Mouse (Mus musculus) CH12.LX (cell line): ENCODE results near the gene Lsr. TPM values are rescaled to one million over a fixed set of nuclear protein-coding genes. Genes with fewer than 3 reads are reported as not detected.

Experiments
- DNase-seq: peaks from one replicate; pipeline ENCODE4 v3.0.0-alpha.2; 2013; ENCODE audit errors: extremely low read depth
- H3K27ac ChIP-seq: 2 replicates; pipeline ENCODE4 v1.5.1; 2012; ENCODE audit warnings: low read depth, mild to moderate bottlenecking, control low read depth, moderate library complexity; ENCODE audit not compliant: insufficient read depth
- H3K27me3 ChIP-seq: replicated peaks from 2 replicates; pipeline ENCODE3; 2012; ENCODE audit warnings: inconsistent platforms
- H3K36me3 ChIP-seq, 2 experiments: replicated peaks in 1 of 2; 2 replicates each; pipeline versions ENCODE3 to v1.6.1; 2012; ENCODE audit warnings: inconsistent platforms in 1 of 2, low read length in 1 of 2, mild to moderate bottlenecking in 1 of 2, mixed read lengths in 1 of 2, moderate library complexity in 1 of 2; ENCODE audit not compliant: control insufficient read depth in 1 of 2, insufficient read depth in 1 of 2
- H3K4me1 ChIP-seq, 2 experiments: 2 replicates each; pipeline ENCODE4 v1.6.1; 2012; ENCODE audit warnings: inconsistent platforms in 1 of 2, moderate library complexity in 1 of 2; ENCODE audit not compliant: insufficient read depth in 2 of 2, control insufficient read depth in 1 of 2
- H3K4me2 ChIP-seq: 2 replicates; pipeline ENCODE4 v1.6.1; 2012; ENCODE audit warnings: low read depth, mild to moderate bottlenecking, control low read depth; ENCODE audit not compliant: poor library complexity, insufficient read depth, severe bottlenecking
- H3K4me3 ChIP-seq, 3 experiments: fragments of 150-350 bp in 1 of 3; sonication (generic) in 1 of 3; replicated peaks in 1 of 3; 2 replicates each; pipeline versions ENCODE3 to v1.5.1; 2011 to 2012; ENCODE audit warnings: low read depth in 2 of 3, low read length in 2 of 3, mild to moderate bottlenecking in 2 of 3, moderate library complexity in 2 of 3, control low read depth in 1 of 3, improper control_type of control experiment in 1 of 3, inconsistent platforms in 1 of 3, mixed read lengths in 1 of 3; ENCODE audit not compliant: poor library complexity in 1 of 3
- H3K79me2 ChIP-seq: replicated peaks from 2 replicates; pipeline ENCODE4 v1.6.1; 2012; ENCODE audit warnings: mild to moderate bottlenecking, moderate library complexity; ENCODE audit not compliant: control insufficient read depth, poor library complexity, insufficient read depth, severe bottlenecking; ENCODE audit errors: extremely low read depth
- H3K9ac ChIP-seq: 2 replicates; pipeline ENCODE4 v1.6.1; 2012; ENCODE audit warnings: low read depth, mild to moderate bottlenecking, control low read depth, moderate library complexity; ENCODE audit not compliant: insufficient read depth
- H3K9me3 ChIP-seq: replicated peaks from 2 replicates; pipeline ENCODE3; 2012; ENCODE audit warnings: low read length, inconsistent platforms, mixed read lengths
- E2F4 ChIP-seq: IDR thresholded peaks from 2 replicates; pipeline ENCODE4 v1.6.1; 2011; ENCODE audit warnings: low read depth, low read length, improper control_type of control experiment; ENCODE audit not compliant: insufficient replicate concordance
- IRF4 ChIP-seq: IDR thresholded peaks from 2 replicates; pipeline ENCODE4 v1.6.1; 2014; ENCODE audit warnings: low read depth, mild to moderate bottlenecking, inconsistent platforms, low read length, improper control_type of control experiment
- MAFK ChIP-seq: IDR thresholded peaks from 2 replicates; pipeline ENCODE4 v1.6.1; 2011; ENCODE audit warnings: low read length, improper control_type of control experiment; ENCODE audit not compliant: insufficient replicate concordance
- MAZ ChIP-seq: IDR thresholded peaks from 2 replicates; pipeline ENCODE4 v1.6.1; 2012; ENCODE audit warnings: low read depth, mild to moderate bottlenecking, inconsistent platforms, low read length, improper control_type of control experiment, moderate library complexity
- PAX5 ChIP-seq: IDR thresholded peaks from 2 replicates; pipeline ENCODE4 v1.6.1; 2012; ENCODE audit warnings: low read length, inconsistent platforms, mixed read lengths
- RCOR1 ChIP-seq: conservative IDR thresholded peaks from 2 replicates; pipeline ENCODE4 v1.6.1; 2012; ENCODE audit warnings: low read depth, mild to moderate bottlenecking, inconsistent platforms, low read length, improper control_type of control experiment
- SMC3 ChIP-seq: IDR thresholded peaks from 2 replicates; pipeline ENCODE4 v1.6.1; 2011; ENCODE audit warnings: low read depth, low read length, improper control_type of control experiment
- TBP ChIP-seq: conservative IDR thresholded peaks from 2 replicates; pipeline ENCODE4 v1.6.1; 2011; ENCODE audit warnings: low read depth, low read length, improper control_type of control experiment
- USF2 ChIP-seq: conservative IDR thresholded peaks from 2 replicates; pipeline ENCODE4 v1.6.1; 2011; ENCODE audit warnings: low read depth, low read length, improper control_type of control experiment
- ZKSCAN1 ChIP-seq: IDR thresholded peaks from 2 replicates; pipeline ENCODE4 v1.6.1; 2012; ENCODE audit warnings: low read depth, inconsistent platforms, low read length, improper control_type of control experiment, borderline replicate concordance
- ZNF384 ChIP-seq: IDR thresholded peaks from 2 replicates; pipeline ENCODE4 v1.6.1; 2012; ENCODE audit warnings: low read depth, low read length, improper control_type of control experiment, inconsistent platforms
- dilution Hi-C: fragments of 300-500 bp; cut with MboI; formaldehyde crosslinking; loops from 2 replicates; pipeline ENCODE4 v1.14.3; 2020; ENCODE audit warnings: low sequenced_read_pairs; ENCODE audit not compliant: extremely low pct_unique_long_range_greater_than_20kb, extremely low pct_ligation_motif_present
- in situ Hi-C: fragments of 300-500 bp; cut with MboI; formaldehyde crosslinking; loops from 3 replicates; pipeline ENCODE4 v1.14.3; 2019; ENCODE audit warnings: low sequenced_read_pairs, low pct_ligation_motif_present, low pct_unique_long_range_greater_than_20kb, mixed read lengths
- polyA plus RNA-seq: library from polyadenylated mRNA; unstranded; fragments of >175 nt; gene quantifications from 2 replicates; pipeline ENCODE4 v1.2.1, GENCODE M21; 2012; ENCODE audit warnings: low read depth; ENCODE audit not compliant: insufficient read length
- total RNA-seq, 2 experiments: library from RNA; depleted of rRNA; stranded (reverse); fragments of 300-350 nt in 1 of 2; fragments of >200 nt in 1 of 2; gene quantifications; 2 replicates each; pipeline ENCODE4 v1.2.3; 2012 to 2014

Gene Lsr
- total and polyA plus RNA-seq, 3 experiments = 0.12 to 0.13 TPM; not detected in 1

GRCm38 (mm10) chr7:30988519-30989162 is 15.4 kb upstream of the Lsr start:
- in situ Hi-C loops = no loop called here
- H3K36me3 ChIP-seq = no peaks in the 10 kb centered on the region
- H3K9me3 ChIP-seq = no peaks in the 10 kb centered on the region
- peaks cover 4% of the 10 kb centered on the region for H3K27me3 ChIP-seq
- no peaks in the 10 kb centered on the region for H3K4me1 ChIP-seq
- H3K9ac ChIP-seq = no peak overlapping the region
- TF ChIP-seq ZNF384 = no peak
- TF ChIP-seq SMC3 = no peak
- no peak for TF ChIP-seq ZKSCAN1
- TF ChIP-seq PAX5 = no peak
- TF ChIP-seq E2F4 = no peak
- H3K27ac ChIP-seq = no peak overlapping the region
- dilution Hi-C loops = no loop called here
- H3K4me3 ChIP-seq = no peak overlapping the region
- H3K4me2 ChIP-seq = no peak overlapping the region
- DNase-seq = no peak
- no peaks in the 10 kb centered on the region for H3K79me2 ChIP-seq

DNA sequence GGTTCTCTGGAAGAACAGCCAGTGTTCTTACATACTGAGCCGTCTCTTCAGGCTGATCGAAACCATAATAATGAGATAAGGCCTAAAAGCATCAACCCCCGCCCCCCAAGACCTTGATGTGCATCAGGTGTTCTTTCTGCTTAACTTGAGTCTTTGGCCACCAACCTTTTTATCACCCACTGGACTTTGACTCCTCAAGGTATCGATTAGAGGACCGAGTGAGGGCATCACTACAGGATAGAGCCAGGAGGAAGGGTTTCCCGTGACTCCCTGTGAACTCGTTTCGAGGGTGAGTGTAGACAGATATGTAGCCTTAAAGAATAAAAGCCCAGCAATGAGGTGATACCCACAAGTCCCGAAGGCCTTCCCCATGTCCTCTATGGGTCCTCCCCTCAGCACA is 12.1 kb upstream of the Lsr start:
- H3K36me3 ChIP-seq = no peaks in the 10 kb centered on the region
- H3K79me2 ChIP-seq = no peaks in the 10 kb centered on the region
- no peak for DNase-seq
- no peak overlapping the region for H3K9ac ChIP-seq
- H3K27ac ChIP-seq = no peak overlapping the region
- no peaks in the 10 kb centered on the region for H3K4me1 ChIP-seq
- H3K9me3 ChIP-seq = no peaks in the 10 kb centered on the region
- no peak for TF ChIP-seq MAFK
- TF ChIP-seq TBP = no peak
- TF ChIP-seq IRF4 = no peak
- no peak for TF ChIP-seq RCOR1
- TF ChIP-seq USF2 = no peak
- H3K4me3 ChIP-seq = no peak overlapping the region
- peaks cover 4% of the 10 kb centered on the region for H3K27me3 ChIP-seq
- dilution Hi-C loops = no loop called here
- in situ Hi-C loops = no loop called here
- no peak overlapping the region for H3K4me2 ChIP-seq

GRCm38 (mm10) chr7:30981703-30982102 is 8.4 kb upstream of the Lsr start:
- H3K4me3 ChIP-seq = no peak overlapping the region
- no peak overlapping the region for H3K4me2 ChIP-seq
- in situ Hi-C loops = no loop called here
- H3K9me3 ChIP-seq = no peaks in the 10 kb centered on the region
- no peaks in the 10 kb centered on the region for H3K79me2 ChIP-seq
- no peak overlapping the region for H3K27ac ChIP-seq
- DNase-seq = no peak
- no peaks in the 10 kb centered on the region for H3K27me3 ChIP-seq
- no peaks in the 10 kb centered on the region for H3K36me3 ChIP-seq
- no peak for TF ChIP-seq MAZ
- H3K9ac ChIP-seq = no peak overlapping the region
- dilution Hi-C loops = no loop called here
- no peaks in the 10 kb centered on the region for H3K4me1 ChIP-seq
